Mouse (Mus musculus) MEL (cell line): ENCODE data around the gene Auts2. TPM values are rescaled to one million over a fixed set of nuclear protein-coding genes. Genes with fewer than 3 reads are reported as not detected.
A peak's percentile ranks its signal among the peaks of the same experiment; 100 is the strongest.

ENCODE experiments used
- DNase-seq: peaks from one replicate; pipeline ENCODE4 v3.0.0; 2011; ENCODE audit warnings: low read depth, low spot score
- H3K27ac ChIP-seq: 2 replicates; pipeline ENCODE4 v1.5.1; 2012; ENCODE audit warnings: low read depth, mild to moderate bottlenecking, control low read depth, low read length, moderate library complexity; ENCODE audit not compliant: control insufficient read depth
- H3K27me3 ChIP-seq, 2 experiments: fragments of 150-350 bp in 1 of 2; sonication (generic) in 1 of 2; 2 replicates each; pipeline ENCODE4 v1.6.1; 2012; ENCODE audit warnings: low read length in 2 of 2, mild to moderate bottlenecking in 2 of 2, improper control_type of control experiment in 1 of 2, moderate library complexity in 1 of 2; ENCODE audit not compliant: insufficient read depth in 2 of 2, control insufficient read depth in 1 of 2
- H3K36me3 ChIP-seq, 2 experiments: 2 replicates each; pipeline ENCODE4 v1.6.1; 2012 to 2014; ENCODE audit warnings: low read length in 2 of 2, improper control_type of control experiment in 1 of 2, inconsistent platforms in 1 of 2, mild to moderate bottlenecking in 1 of 2; ENCODE audit not compliant: insufficient read depth in 2 of 2, control insufficient read depth in 1 of 2
- H3K4me1 ChIP-seq, 2 experiments: fragments of 150-350 bp in 1 of 2; sonication (generic) in 1 of 2; 2 replicates each; pipeline ENCODE4 v1.6.1; 2012; ENCODE audit warnings: low read length in 2 of 2, improper control_type of control experiment in 1 of 2, mild to moderate bottlenecking in 1 of 2; ENCODE audit not compliant: insufficient read depth in 2 of 2, control insufficient read depth in 1 of 2
- H3K4me3 ChIP-seq, 2 experiments: fragments of 150-350 bp in 1 of 2; sonication (generic) in 1 of 2; 2 replicates each; pipeline ENCODE4 v1.5.1; 2012; ENCODE audit warnings: low read depth in 2 of 2, low read length in 2 of 2, mild to moderate bottlenecking in 2 of 2, moderate library complexity in 2 of 2, control low read depth in 1 of 2, improper control_type of control experiment in 1 of 2; ENCODE audit not compliant: control insufficient read depth in 1 of 2, insufficient read depth in 1 of 2
- H3K79me2 ChIP-seq: 2 replicates; pipeline ENCODE4 v1.6.1; 2012; ENCODE audit warnings: mild to moderate bottlenecking, low read length, moderate library complexity; ENCODE audit not compliant: control insufficient read depth, poor library complexity, insufficient read depth
- H3K9ac ChIP-seq: 2 replicates; pipeline ENCODE4 v1.6.1; 2012; ENCODE audit warnings: low read depth, mild to moderate bottlenecking, control low read depth, low read length, moderate library complexity; ENCODE audit not compliant: control insufficient read depth, poor library complexity, severe bottlenecking
- H3K9me3 ChIP-seq: fragments of 150-350 bp; sonication (generic); replicated peaks from 2 replicates; pipeline ENCODE4 v1.6.1; 2012; ENCODE audit warnings: mild to moderate bottlenecking, low read length, improper control_type of control experiment, moderate library complexity; ENCODE audit not compliant: insufficient read depth
- CTCF ChIP-seq, 3 experiments: IDR thresholded peaks in 2 of 3; conservative IDR thresholded peaks in 1 of 3; 2 replicates each; pipeline ENCODE4 v1.5.1; 2011 to 2012; ENCODE audit warnings: low read length in 3 of 3, low read depth in 2 of 3, mild to moderate bottlenecking in 2 of 3, improper control_type of control experiment in 1 of 3, inconsistent platforms in 1 of 3, mixed read lengths in 1 of 3, moderate library complexity in 1 of 3; ENCODE audit not compliant: control insufficient read depth in 1 of 3, insufficient read depth in 1 of 3, poor library complexity in 1 of 3, severe bottlenecking in 1 of 3
- E2F4 ChIP-seq: IDR thresholded peaks from 2 replicates; pipeline ENCODE4 v1.6.1; 2011; ENCODE audit warnings: low read depth, low read length, improper control_type of control experiment, borderline replicate concordance
- ELF1 ChIP-seq: IDR thresholded peaks from 2 replicates; pipeline ENCODE4 v1.6.1; 2014; ENCODE audit warnings: low read depth, mild to moderate bottlenecking, inconsistent platforms, low read length, improper control_type of control experiment, moderate library complexity
- EP300 ChIP-seq, 2 experiments: IDR thresholded peaks; 2 replicates each; pipeline ENCODE4 v1.6.1; 2011; ENCODE audit warnings: improper control_type of control experiment in 2 of 2, low read length in 2 of 2, low read depth in 1 of 2, mild to moderate bottlenecking in 1 of 2
- JUND ChIP-seq: IDR thresholded peaks from 2 replicates; pipeline ENCODE4 v1.6.1; 2011; ENCODE audit warnings: low read depth, mild to moderate bottlenecking, improper control_type of control experiment, low read length
- MAX ChIP-seq: IDR thresholded peaks from 2 replicates; pipeline ENCODE4 v1.6.1; 2011; ENCODE audit warnings: low read length, improper control_type of control experiment
- MAZ ChIP-seq: IDR thresholded peaks from 2 replicates; pipeline ENCODE4 v1.6.1; 2012; ENCODE audit warnings: low read depth, mild to moderate bottlenecking, inconsistent platforms, low read length, improper control_type of control experiment
- MEF2A ChIP-seq: IDR thresholded peaks from 2 replicates; pipeline ENCODE4 v1.6.1; 2014; ENCODE audit warnings: low read depth, mild to moderate bottlenecking, inconsistent platforms, low read length, improper control_type of control experiment; ENCODE audit not compliant: poor library complexity, insufficient replicate concordance, severe bottlenecking; ENCODE audit errors: extremely low read depth
- MYB ChIP-seq: IDR thresholded peaks from 2 replicates; pipeline ENCODE4 v1.6.1; 2011; ENCODE audit warnings: mild to moderate bottlenecking, low read depth, low read length, improper control_type of control experiment
- MYC ChIP-seq: IDR thresholded peaks from 2 replicates; pipeline ENCODE4 v1.6.1; 2011; ENCODE audit warnings: low read depth, mild to moderate bottlenecking, low read length, improper control_type of control experiment, moderate library complexity
- NELFE ChIP-seq: IDR thresholded peaks from 2 replicates; pipeline ENCODE4 v1.6.1; 2011; ENCODE audit warnings: low read depth, low read length, improper control_type of control experiment
- NRF1 ChIP-seq: IDR thresholded peaks from 2 replicates; pipeline ENCODE4 v1.6.1; 2014; ENCODE audit warnings: low read depth, mild to moderate bottlenecking, inconsistent platforms, low read length, improper control_type of control experiment, moderate library complexity; ENCODE audit not compliant: poor library complexity, insufficient read depth, severe bottlenecking
- POLR2A ChIP-seq, 2 experiments: IDR thresholded peaks; 2 replicates each; pipeline ENCODE4 v1.6.1; 2011 to 2012; ENCODE audit warnings: low read length in 2 of 2, mild to moderate bottlenecking in 2 of 2, control low read depth in 1 of 2, improper control_type of control experiment in 1 of 2, low read depth in 1 of 2, moderate library complexity in 1 of 2; ENCODE audit not compliant: control insufficient read depth in 1 of 2, insufficient read depth in 1 of 2, poor library complexity in 1 of 2
- POLR2AphosphoS2 ChIP-seq: IDR thresholded peaks from 2 replicates; pipeline ENCODE4 v1.6.1; 2011; ENCODE audit warnings: low read length, improper control_type of control experiment
- RAD21 ChIP-seq: IDR thresholded peaks from 2 replicates; pipeline ENCODE4 v1.6.1; 2011; ENCODE audit warnings: mild to moderate bottlenecking, low read depth, low read length, improper control_type of control experiment
- UBTF ChIP-seq: IDR thresholded peaks from 2 replicates; pipeline ENCODE4 v1.6.1; 2012; ENCODE audit warnings: low read depth, mild to moderate bottlenecking, inconsistent platforms, low read length, improper control_type of control experiment, moderate library complexity, borderline replicate concordance; ENCODE audit not compliant: insufficient read depth
- USF1 ChIP-seq: IDR thresholded peaks from 2 replicates; pipeline ENCODE4 v1.6.1; 2014; ENCODE audit warnings: low read depth, mild to moderate bottlenecking, inconsistent platforms, low read length, improper control_type of control experiment, moderate library complexity
- ZC3H11A ChIP-seq: IDR thresholded peaks from 2 replicates; pipeline ENCODE4 v1.6.1; 2012; ENCODE audit warnings: low read depth, mild to moderate bottlenecking, inconsistent platforms, low read length, improper control_type of control experiment
- polyA plus RNA-seq, 2 experiments: library from polyadenylated mRNA; stranded (reverse) in 1 of 2; unstranded in 1 of 2; fragments of >175 nt in 1 of 2; fragments of >200 nt in 1 of 2; gene quantifications; 2 replicates each; pipeline versions ENCODE4 v1.2.1 to v1.2.4; 2012; ENCODE audit warnings: low replicate concordance in 2 of 2, low read depth in 1 of 2; ENCODE audit not compliant: insufficient read length in 2 of 2, insufficient read depth in 1 of 2, missing spikeins in 1 of 2
- total RNA-seq: library from RNA; depleted of rRNA; stranded (reverse); fragments of 300-350 nt; gene quantifications from 2 replicates; pipeline ENCODE4 v1.2.3, GENCODE M21; 2012

Gene Auts2
- total and polyA plus RNA-seq, 3 experiments, result not detected

GRCm38 (mm10) chr5:132067750-132068739 lies 475.1 kb downstream of the Auts2 start:
- TF ChIP-seq USF1 (no peak), ELF1 (no peak)
- H3K9me3 ChIP-seq, result no peaks in the 10 kb centered on the region

GRCm38 (mm10) chr5:132060116-132060515 lies 483.0 kb downstream of the Auts2 start:
- H3K27ac ChIP-seq, result no peak overlapping the region
- no peak overlapping the region for H3K4me3 ChIP-seq
- no peaks in the 10 kb centered on the region for H3K4me1 ChIP-seq
- H3K27me3 ChIP-seq, result no peaks in the 10 kb centered on the region
- no peaks in the 10 kb centered on the region for H3K79me2 ChIP-seq
- peak; percentile 5 for DNase-seq
- H3K9ac ChIP-seq, result no peak overlapping the region
- no peaks in the 10 kb centered on the region for H3K9me3 ChIP-seq
- no peaks in the 10 kb centered on the region for H3K36me3 ChIP-seq
- TF ChIP-seq NELFE (no peak), MEF2A (no peak), MYC (no peak), POLR2A (IDR thresholded peaks at IDR 0.05; ENCODE audit: control insufficient read depth in 1 of 2, insufficient read depth in 1 of 2, low read depth in 1 of 2, low read length in 2 of 2, poor library complexity in 1 of 2) (no peak), EP300 (IDR thresholded peaks at IDR 0.05; ENCODE audit: low read depth in 1 of 2, low read length in 2 of 2) (no peak), E2F4 (no peak), NRF1 (no peak), RAD21 (peak; percentile 15), MAX (no peak), MYB (no peak), UBTF (no peak), ZC3H11A (no peak), CTCF (IDR thresholded peaks at IDR 0.05 in 2 of 3, conservative IDR thresholded peaks at IDR 0.05 in 1 of 3; ENCODE audit: control insufficient read depth in 1 of 3, insufficient read depth in 1 of 3, low read depth in 2 of 3, low read length in 3 of 3, poor library complexity in 1 of 3, severe bottlenecking in 1 of 3) (peak in 2 of 3 experiments; percentile 21 to 28; a peak in 4 of 6 replicates), ELF1 (no peak), MAZ (no peak), JUND (no peak), USF1 (no peak), POLR2AphosphoS2 (no peak)
- TF ChIP-seq, all 39 proteins: peak for 2

More at GRCm38 (mm10) chr5:132067750-132068739, 475.1 kb downstream of the Auts2 start:
- Histone ChIP-seq H3K36me3 (no peaks in the 10 kb centered on the region), H3K79me2 (no peaks in the 10 kb centered on the region), H3K4me1 (no peaks in the 10 kb centered on the region), H3K27me3 (no peaks in the 10 kb centered on the region), H3K27ac (no peak overlapping the region), H3K9ac (no peak overlapping the region), H3K4me3 (no peak overlapping the region)
- DNase-seq, result no peak
